Mouse (Mus musculus) heart, adult 8-10 months (tissue): ENCODE data around the gene Ptprn2. TPM values are rescaled to one million over a fixed set of nuclear protein-coding genes. Genes with fewer than 3 reads are reported as not detected.

Experiments used
- DNase-seq: peaks from one replicate; pipeline ENCODE4 v3.0.0; 2022; ENCODE audit warnings: low spot score
- total RNA-seq, 4 experiments: library from RNA; stranded (reverse); gene quantifications; 2 replicates each; pipeline ENCODE4 v1.2.4; 2022

The Ptprn2 gene
- total RNA-seq, 4 experiments from 2014 or later, result 0.06 to 0.17 (median 0.14) TPM; not detected in 1

- no peak for DNase-seq
Measured at GRCm38 (mm10) chr12:116641339-116642190, 156.0 kb downstream of the Ptprn2 start.

- DNase-seq, result no peak
Measured at GRCm38 (mm10) chr12:116642191-116642549, 156.7 kb downstream of the Ptprn2 start.

DNA sequence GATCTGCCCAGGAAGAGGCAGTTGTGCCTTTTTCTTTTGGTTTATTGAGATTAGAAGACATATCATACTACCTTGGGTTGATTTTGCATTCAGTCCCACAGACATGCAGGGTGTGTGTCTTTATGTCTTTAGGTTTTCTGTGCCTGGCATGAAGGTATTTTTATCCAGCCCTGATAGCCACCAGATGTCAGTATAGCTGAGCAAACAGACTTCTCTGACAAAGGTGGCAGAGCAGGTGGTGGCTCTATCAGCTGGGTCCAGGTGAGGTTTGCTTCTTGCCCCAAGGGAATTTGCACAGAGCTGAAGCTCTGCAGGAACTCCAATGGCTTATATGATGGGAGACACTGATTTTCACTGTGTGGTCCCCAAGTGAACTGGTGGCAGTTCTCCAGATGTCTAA is 161.3 kb downstream of the Ptprn2 start:
- DNase-seq, result no peak

- no peak for DNase-seq
Measured at GRCm38 (mm10) chr12:116648584-116649206, 163.2 kb downstream of the Ptprn2 start.

- DNase-seq, result no peak
Measured at GRCm38 (mm10) chr12:116653684-116654083, 168.2 kb downstream of the Ptprn2 start.

DNA sequence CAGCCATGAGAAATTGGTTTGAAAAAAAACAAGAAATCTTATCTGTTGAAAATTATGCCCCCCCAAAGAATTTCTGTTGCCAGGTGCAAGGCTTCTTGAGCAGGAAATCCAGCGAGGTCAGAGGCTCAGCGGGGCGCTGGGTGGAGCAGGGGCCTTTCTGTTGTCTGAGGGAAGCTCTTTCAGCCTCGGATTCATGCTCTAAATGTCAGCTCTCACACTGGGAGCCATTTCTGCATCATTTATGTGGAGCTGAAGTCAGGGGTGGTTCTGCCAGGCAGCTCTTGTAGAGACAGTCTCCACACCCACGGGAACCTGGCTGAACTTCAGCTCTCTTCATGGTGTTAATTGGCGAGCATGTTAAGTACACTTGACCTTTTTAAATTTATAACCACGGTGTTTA is 174.6 kb downstream of the Ptprn2 start:
- DNase-seq, result no peak

DNA sequence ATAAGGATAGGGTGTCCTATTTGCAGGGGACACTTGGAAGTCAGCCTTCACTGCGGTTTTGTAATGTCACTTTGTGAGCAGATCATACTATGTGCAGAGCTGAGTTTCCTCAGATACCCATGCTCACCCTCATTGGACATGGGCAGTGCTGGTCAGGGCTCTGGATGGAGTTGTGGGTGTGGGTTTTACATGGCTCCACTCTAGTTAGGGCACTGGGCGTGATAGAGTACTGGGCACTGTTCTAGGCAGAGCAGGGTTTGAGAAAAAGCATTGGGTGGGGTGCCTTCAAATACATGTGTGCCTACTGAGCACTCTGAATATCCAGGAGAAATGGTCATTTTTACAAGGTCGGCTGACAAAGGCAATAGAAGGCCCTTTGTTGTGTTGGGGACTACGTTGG is 175.5 kb downstream of the Ptprn2 start:
- DNase-seq, result no peak

GRCm38 (mm10) chr12:116677701-116678100 is 192.2 kb downstream of the Ptprn2 start:
- no peak for DNase-seq

DNA sequence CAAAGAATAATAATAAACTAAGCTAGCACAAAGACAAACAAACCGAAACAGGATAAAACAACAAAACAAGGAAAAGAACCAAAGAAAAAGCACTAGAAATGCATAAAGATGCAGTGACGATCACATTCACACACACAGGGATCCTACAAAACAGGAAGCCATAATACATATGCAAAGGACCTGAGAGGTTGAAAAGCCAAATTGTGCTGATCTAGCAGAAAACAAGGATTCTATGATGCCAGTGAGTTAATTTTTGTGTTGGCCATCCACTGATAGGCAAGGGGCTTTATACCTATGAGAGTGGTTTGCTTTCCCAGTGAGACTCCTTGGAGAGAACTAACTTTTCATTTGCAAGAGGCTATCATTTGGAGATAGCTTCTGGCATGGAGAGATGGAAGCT is 204.3 kb downstream of the Ptprn2 start:
- no peak for DNase-seq

GRCm38 (mm10) chr12:116709535-116709934 is 224.0 kb downstream of the Ptprn2 start:
- no peak for DNase-seq

- no peak for DNase-seq
Measured at GRCm38 (mm10) chr12:116710716-116711115, 225.2 kb downstream of the Ptprn2 start.

- no peak for DNase-seq
Measured at GRCm38 (mm10) chr12:116711133-116711532, 225.6 kb downstream of the Ptprn2 start.

- no peak for DNase-seq
Measured at GRCm38 (mm10) chr12:116713096-116713495, 227.6 kb downstream of the Ptprn2 start.

DNA sequence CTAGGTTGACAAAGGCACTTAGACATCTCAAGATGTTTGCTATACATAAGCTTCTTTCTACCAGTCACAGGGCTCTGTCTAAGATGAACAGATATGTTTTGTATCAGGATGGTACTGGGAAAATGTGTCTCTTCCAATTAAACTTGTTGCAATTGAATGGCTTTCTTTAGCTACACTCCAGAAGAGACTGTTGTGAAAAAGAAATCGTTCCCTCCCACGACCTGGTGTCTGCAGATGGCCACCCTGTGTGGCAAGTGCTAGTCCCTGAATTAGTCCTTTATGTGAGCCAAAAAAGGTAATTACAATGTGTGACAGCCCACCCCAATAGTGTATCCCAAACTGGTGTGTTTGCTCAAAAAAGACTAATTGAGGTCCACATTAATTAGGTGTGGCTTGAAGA is 235.5 kb downstream of the Ptprn2 start:
- no peak for DNase-seq

DNA sequence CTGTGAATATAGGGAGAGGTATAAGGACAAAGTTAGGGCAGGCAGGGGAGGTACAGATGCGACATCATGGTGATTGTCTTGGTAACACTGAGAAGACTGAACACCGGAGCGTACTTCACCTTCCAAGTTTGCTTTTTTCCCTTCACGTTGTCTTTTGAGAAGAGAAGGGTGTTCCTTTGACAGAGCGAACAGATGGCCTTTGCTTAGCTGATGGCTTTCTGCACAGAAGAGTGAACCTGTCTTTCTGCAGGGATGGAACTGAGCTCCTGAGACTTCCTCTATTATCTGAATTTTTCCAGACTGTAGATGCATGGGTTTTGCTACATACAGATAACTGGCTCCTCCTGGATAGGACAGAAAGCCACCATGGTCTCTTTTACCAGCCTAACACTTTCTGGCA is 254.6 kb downstream of the Ptprn2 start:
- no peak for DNase-seq

DNA sequence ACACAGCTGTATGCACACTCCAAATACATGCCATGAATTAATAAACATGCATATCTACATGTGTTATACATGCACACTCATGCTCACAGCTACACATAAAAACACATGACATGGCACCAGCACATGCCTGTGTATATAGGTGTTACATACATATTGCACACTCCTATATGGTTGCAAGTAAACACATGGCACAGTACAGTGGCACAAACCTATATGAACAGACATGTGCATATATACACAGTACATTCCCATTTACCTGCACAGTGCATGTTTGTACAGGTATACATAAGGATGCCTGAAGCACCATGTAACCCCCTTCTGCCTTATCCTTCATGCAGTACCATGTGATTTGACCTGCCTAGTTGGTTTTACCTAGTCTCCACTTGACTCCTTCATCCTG is 255.8 kb downstream of the Ptprn2 start:
- no peak for DNase-seq

GRCm38 (mm10) chr12:116746401-116746800 is 260.9 kb downstream of the Ptprn2 start:
- no peak for DNase-seq

GRCm38 (mm10) chr12:116752784-116753183 is 267.3 kb downstream of the Ptprn2 start:
- DNase-seq, result no peak

GRCm38 (mm10) chr12:116763961-116764360 is 278.4 kb downstream of the Ptprn2 start:
- DNase-seq, result no peak

DNA sequence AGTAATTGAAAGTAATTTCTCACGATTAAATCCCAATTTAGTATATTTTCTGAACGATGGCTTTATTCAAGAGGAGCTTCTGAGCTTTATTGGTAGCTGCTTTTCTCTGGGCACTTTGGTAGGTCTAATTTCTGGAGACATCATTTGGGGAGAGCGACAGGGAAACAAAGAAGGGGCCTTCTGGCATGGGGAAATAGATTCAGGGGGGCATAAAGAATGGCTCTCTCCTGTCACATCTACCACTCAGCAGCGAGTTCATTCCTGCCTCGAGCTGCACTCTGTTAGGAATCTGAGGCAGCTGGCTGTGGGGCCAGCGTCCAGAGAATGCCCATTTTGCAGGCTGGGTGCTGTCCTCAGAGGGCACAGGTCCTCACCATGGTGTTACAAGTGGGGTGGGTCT is 285.4 kb downstream of the Ptprn2 start:
- no peak for DNase-seq

DNA sequence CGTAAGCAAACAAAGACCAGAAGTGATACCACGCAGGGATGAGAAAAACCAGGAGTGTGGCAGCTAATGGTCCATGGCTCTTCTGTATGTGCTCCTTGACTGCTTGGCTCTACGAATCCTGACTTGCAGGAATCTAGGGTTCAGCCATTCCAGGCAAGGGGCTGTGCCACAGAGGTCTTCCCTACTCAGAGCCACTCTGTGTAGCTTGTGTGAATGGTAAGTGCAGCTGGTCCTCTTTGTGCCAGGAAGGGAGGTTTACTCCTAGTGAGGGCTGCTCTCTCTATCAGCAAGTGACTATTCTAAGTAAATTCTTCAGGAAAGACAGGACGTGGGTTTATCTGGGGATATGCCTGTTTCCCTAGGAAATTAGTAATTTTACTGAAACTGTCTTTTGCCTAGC is 286.0 kb downstream of the Ptprn2 start:
- no peak for DNase-seq

GRCm38 (mm10) chr12:116772081-116772566 is 286.6 kb downstream of the Ptprn2 start:
- no peak for DNase-seq

DNA sequence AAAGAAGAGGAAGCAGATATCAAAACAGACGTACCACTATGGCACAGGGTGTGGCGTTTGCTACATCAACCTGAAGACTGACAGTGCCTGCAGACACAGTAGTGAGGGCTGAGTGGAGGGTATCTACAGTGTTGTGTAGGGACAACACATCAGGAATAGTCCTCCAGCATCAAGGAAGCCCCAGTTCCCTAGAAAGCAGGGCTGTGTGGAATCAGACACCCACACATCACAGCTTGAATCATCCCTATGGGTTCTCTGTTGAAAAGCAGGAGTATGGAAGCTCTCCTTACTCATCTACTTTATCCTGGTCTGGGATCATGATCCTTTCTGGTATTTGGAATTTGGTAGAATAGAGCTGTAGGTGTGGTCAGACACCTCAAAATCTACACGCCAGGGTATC is 287.8 kb downstream of the Ptprn2 start:
- DNase-seq, result no peak
